Mouse (Mus musculus) kidney, postnatal 25 days (tissue): ENCODE data around the gene Manbal.

ENCODE experiments used
- DNase-seq, 2 experiments: peaks; one replicate each; pipeline ENCODE4 v3.0.0; 2021; ENCODE audit warnings: mixed read lengths in 2 of 2

Gene Manbal

GRCm38 (mm10) chr2:157367184-157367893 is at the start of gene Manbal:
Gene Manbal (plus strand): TSS chr2:157367594.
- peak; percentile 97 for DNase-seq

- DNase-seq, result no peak
Measured at GRCm38 (mm10) chr2:157320135-157320534, 47.3 kb upstream of the Manbal start.

GRCm38 (mm10) chr2:157320886-157321285 is 46.5 kb upstream of the Manbal start:
- peak; percentile 23 to 49 for DNase-seq

- no peak for DNase-seq
Measured at GRCm38 (mm10) chr2:157322029-157322766, 45.2 kb upstream of the Manbal start.

- no peak for DNase-seq
Measured at GRCm38 (mm10) chr2:157325238-157325637, 42.2 kb upstream of the Manbal start.

- no peak for DNase-seq
Measured at GRCm38 (mm10) chr2:157328106-157328505, 39.3 kb upstream of the Manbal start.

GRCm38 (mm10) chr2:157328570-157328969 is 38.8 kb upstream of the Manbal start:
- no peak for DNase-seq

- DNase-seq, result no peak
Measured at GRCm38 (mm10) chr2:157332059-157332458, 35.3 kb upstream of the Manbal start.

- DNase-seq, result peak; percentile 69 to 76
Measured at GRCm38 (mm10) chr2:157338663-157339062, 28.7 kb upstream of the Manbal start.

- DNase-seq, result peak; percentile 12 to 39
Measured at GRCm38 (mm10) chr2:157339532-157339931, 27.9 kb upstream of the Manbal start.

- DNase-seq, result peak in 1 of 2 experiments; percentile 45
Measured at GRCm38 (mm10) chr2:157340221-157340741, 27.1 kb upstream of the Manbal start.

GRCm38 (mm10) chr2:157341554-157342270 is 25.7 kb upstream of the Manbal start:
- peak; percentile 54 to 68 for DNase-seq

- DNase-seq, result no peak
Measured at GRCm38 (mm10) chr2:157342328-157342926, 25.0 kb upstream of the Manbal start.

- DNase-seq, result no peak
Measured at GRCm38 (mm10) chr2:157343337-157343736, 24.1 kb upstream of the Manbal start.

GRCm38 (mm10) chr2:157347361-157348159 is 19.8 kb upstream of the Manbal start, which contains the start of gene Ghrh:
Gene Ghrh (minus strand): TSS chr2:157347506.
- DNase-seq, result no peak

- no peak for DNase-seq
Measured at GRCm38 (mm10) chr2:157349121-157349778, 18.1 kb upstream of the Manbal start.

- no peak for DNase-seq
Measured at GRCm38 (mm10) chr2:157353183-157353582, 14.2 kb upstream of the Manbal start.

- no peak for DNase-seq
Measured at GRCm38 (mm10) chr2:157354106-157354505, 13.3 kb upstream of the Manbal start.

- DNase-seq, result no peak
Measured at GRCm38 (mm10) chr2:157360028-157360427, 7.4 kb upstream of the Manbal start.

GRCm38 (mm10) chr2:157363031-157363430 is 4.4 kb upstream of the Manbal start:
- DNase-seq, result no peak

GRCm38 (mm10) chr2:157366762-157367161 is 632 bp upstream of the Manbal start:
- DNase-seq, result no peak
